Mouse (Mus musculus) skeletal muscle tissue, postnatal 0 days (tissue): ENCODE results near the gene Pbsn. TPM values are rescaled to one million over a fixed set of nuclear protein-coding genes. Genes with fewer than 3 reads are reported as not detected.

Experiments
- polyA plus RNA-seq: library from polyadenylated mRNA; unstranded; fragments of >200 nt; fragmentation: Nextera tagmentation; extraction: Ambion mirVana; gene quantifications from 2 replicates; pipeline ENCODE4 v1.2.1, GENCODE M21; 2015

The Pbsn gene
- polyA plus RNA-seq: not detected in 2 replicates

DNA sequence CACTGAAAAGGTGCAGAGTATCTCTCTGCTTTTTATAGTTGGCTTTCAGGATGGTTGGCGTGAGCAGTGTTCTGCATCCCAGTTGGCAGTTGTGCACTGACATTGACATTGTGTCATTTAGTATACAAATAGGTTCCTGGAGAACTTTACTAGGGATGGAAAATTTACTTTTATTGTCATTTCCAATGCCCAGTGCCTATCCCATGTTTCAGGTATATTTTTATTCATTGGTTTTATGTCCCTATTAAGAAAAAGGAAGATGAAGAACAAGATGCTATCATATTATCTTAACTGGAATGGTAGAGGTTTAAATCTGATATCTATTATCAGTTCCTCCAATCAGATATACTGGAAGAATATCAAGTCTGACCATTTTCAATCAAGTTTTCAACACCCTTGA lies at the start of gene Pbsn:
TSS of gene Pbsn (minus strand) at position 101 of the 400 bp plus-strand sequence.

DNA sequence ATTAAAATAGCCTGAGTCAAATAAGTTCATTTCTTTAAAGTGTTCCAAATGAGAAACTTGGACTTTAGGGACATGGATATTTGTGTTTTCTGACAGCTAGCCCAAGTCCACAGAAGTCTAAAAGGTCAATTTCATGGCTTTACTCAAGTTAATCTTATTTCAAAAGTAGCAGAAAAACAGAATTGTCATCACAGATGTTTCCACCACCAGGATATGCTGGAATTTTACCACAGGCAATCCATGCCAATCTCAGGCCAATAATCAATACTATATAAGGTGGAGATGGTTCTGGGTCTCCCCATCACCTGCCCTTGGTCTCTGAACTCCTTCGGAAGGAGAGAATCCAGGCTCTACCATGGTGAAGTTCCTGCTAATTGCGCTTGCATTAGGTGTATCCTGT lies 11.0 kb upstream of the Pbsn start, which contains the start of gene Gm14744:
TSS of gene Gm14744 (plus strand) at position 301 of the 400 bp plus-strand sequence.

DNA sequence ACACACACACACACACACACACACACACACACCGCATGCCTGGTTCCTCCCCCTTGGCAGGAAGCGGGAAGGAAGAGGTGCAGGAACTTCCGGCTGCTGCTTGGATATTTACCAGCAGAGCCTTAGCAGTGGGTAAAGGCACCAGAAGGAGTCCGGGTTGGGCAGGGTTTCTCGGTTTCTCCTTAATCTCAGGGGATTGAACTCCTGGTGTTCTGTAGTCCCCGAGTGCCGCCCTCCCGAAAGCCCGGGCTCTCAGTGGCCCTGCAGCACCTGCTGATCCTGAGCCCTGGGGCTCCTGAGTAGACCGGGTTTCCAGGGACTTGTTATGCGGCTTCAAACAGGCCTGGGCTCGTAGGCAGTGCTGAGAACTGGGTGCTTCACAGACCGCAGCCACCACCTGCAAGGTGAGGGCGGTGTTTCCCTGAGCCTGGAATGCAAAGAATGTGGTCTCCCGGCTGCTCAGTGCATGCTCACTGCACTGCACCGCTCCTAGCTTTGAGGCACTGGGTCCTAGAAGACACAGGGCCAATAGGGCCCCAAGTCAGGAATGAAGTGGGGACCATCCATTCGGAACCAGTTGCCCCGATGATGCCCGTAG lies 57.1 kb downstream of the Pbsn start, which contains the start of gene Prkx:
TSS of gene Prkx (minus strand) at position 41 of the 598 bp plus-strand sequence.

Other genes with a start within 250 kb of the Pbsn start
- gene Prkx, start 57.3 kb downstream of the Pbsn start, polyA plus RNA-seq: 3.6 and 4.5 TPM in 2 replicates
- not detected in 2 replicates for gene Gm14744, start 11.1 kb upstream of the Pbsn start, polyA plus RNA-seq
- gene 5430402E10Rik, start 71.4 kb upstream of the Pbsn start, polyA plus RNA-seq: not detected in 2 replicates
- not detected in 2 replicates for gene Obp1a, start 237.8 kb upstream of the Pbsn start, polyA plus RNA-seq